Mouse (Mus musculus) embryonic fibroblast, embryonic 13.5 days (primary cell): ENCODE measurements around the gene Gria4.

ENCODE experiments used
- CTCF ChIP-seq: IDR thresholded peaks from 2 replicates; pipeline ENCODE4 v1.5.1; 2011; ENCODE audit warnings: mild to moderate bottlenecking, control low read depth, low read length, moderate library complexity, borderline replicate concordance; ENCODE audit not compliant: insufficient read depth
- POLR2A ChIP-seq: IDR thresholded peaks from 2 replicates; pipeline ENCODE4 v1.6.1; 2011; ENCODE audit warnings: low read depth, mild to moderate bottlenecking, control low read depth, low read length, moderate library complexity

DNA sequence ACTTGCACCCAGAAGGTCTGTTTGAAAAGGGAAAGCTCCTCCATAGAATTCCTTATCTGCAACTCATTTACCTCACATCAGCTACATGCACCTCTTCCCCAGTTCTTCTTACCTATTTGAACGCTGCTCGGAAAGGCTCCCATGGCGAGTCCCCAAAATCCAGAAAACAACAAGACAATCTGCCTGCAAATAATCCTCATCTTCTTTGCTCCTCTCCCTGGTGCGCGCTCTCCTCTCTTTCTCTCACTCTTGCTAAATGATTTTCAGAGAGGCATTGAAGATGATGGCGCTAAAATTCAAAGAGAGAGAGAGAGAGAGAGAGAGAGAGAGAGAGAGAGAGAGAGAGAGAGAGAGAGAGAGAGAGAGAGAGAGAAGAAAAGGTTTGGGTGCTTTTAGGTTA is 959 bp downstream of the Gria4 start:
- TF ChIP-seq CTCF (no peak), POLR2A (no peak)
